Mouse (Mus musculus) T-helper 2 cell (primary cell): Measurements from ENCODE around the gene Stk17b.

Source experiments
- in situ Hi-C: fragments of 300-600 bp; cut with MboI, MseI; formaldehyde crosslinking; loops from one replicate; pipeline ENCODE4 v1.15.1; 2025; ENCODE audit warnings: high pct_unique_total_duplicates

Stk17b gene

DNA sequence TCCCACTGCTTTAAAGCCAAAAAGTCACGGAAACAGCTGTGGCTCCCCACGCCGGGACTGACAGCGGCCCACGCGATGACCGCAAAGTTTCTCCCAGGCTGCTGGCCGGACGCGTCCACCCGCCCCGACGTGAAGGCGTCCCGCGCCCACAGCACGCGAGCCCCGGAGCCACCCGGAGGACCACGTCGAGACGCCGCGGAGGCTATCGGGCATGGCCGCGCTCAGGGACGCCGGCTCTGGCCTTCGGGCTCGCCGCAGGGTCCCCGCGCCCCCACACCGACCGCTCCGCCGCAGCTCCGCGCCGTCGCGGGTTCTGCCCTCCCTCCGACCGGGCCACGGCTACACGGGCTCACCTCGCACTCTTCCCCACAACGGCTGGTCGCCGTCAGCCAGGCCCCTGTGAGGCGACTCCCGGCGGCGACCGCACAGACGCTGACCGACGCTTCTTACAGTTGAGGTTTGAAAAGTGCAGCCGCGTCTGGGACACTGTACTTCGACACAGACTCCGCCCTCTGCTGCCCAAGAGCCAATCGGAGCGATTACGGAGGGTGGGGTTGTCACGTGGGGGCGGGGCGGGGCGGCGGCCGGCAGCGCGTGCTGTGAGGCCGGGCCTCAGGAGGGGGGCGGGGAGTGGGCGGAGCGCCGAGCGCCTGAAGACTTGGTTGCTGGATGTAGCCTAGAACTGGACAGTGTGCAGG lies at the start of gene Stk17b:
Gene Stk17b, minus strand, starts transcription at position 504 of the 698 bp plus-strand sequence.
- in situ Hi-C loops: loop anchor here (10.0 kb wide), 1 partner anchor 1240 kb away; the partner anchor contains the start of gene Sf3b1

DNA sequence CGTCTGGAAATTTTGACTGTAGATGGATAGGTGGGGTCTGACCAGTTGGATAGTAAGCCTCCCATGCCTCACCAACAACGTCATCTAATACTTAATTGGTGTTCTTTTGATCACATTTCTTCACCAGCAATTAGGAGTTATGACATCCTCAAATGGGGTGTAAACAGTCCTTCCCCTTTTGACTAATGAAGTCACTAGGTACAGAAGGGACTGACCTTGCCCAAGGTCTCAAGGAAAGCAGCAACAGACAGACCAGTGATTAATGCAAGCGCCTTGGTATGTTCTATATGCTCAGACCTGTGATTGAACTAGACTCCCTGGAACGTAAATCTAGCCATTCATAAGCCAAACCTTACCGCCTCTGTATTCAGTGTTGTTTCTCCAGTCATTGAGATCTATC lies 45.3 kb upstream of the Stk17b start:
- in situ Hi-C loops: no loop called here

DNA sequence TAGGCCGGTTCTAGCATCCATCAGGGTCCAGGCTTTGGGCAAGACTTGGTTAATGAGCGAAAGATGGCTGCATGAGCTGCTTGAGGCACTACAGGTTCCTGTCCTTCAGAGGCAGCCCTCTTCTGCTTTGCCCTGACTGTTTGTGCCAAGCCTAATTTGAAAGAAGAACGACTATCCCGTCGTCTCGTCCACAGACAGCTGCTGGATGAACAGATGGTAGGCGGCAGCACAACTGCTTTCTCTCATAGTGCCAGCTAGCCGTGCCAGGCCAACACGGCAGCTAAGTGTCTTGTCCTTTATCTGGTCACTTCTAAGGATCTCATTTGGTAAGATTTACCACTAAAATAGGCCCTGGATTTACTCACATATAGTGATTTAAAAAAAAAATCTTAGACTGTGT lies 44.1 kb upstream of the Stk17b start:
- in situ Hi-C loops: no loop called here

DNA sequence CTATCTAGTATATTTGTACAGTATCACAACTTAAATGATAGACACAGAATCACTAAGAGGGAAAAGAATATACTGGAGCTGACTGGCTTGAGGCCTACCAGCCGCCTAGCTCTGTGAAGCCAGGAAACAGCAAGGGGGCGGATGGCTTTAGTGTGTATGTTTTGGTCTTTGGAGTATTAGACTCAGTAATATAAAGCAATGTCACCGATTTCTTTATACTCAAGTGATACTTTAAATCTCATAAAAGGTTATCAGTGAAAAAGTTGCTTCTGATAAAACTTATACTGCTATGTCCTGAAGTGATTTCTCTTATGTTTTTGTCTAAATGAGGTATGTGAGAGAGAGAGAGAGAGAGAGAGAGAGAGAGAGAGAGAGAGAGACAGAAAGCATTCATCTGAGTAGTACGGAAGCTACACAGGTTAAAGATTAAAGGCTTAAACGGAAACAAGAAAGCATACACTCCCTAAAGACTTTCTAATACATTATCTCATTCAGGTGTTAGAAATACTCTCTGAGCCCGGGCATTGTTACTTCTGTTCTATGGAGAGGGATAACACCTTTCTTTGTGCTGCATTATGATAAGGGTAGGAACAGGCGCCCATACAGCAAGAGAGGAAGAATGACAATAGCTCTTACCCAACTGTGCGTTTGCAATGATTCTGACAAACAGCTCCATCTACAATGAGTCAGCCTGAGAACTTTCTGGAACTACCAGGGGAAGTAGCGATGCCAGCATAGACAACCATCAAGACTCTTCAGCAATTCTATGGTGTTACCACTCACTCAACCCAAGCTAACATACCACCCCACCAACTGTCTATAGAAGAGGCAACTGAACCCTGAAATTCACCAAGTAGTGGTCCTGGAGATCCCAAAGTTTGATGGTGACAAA lies 39.7 kb upstream of the Stk17b start:
- in situ Hi-C loops: no loop called here

DNA sequence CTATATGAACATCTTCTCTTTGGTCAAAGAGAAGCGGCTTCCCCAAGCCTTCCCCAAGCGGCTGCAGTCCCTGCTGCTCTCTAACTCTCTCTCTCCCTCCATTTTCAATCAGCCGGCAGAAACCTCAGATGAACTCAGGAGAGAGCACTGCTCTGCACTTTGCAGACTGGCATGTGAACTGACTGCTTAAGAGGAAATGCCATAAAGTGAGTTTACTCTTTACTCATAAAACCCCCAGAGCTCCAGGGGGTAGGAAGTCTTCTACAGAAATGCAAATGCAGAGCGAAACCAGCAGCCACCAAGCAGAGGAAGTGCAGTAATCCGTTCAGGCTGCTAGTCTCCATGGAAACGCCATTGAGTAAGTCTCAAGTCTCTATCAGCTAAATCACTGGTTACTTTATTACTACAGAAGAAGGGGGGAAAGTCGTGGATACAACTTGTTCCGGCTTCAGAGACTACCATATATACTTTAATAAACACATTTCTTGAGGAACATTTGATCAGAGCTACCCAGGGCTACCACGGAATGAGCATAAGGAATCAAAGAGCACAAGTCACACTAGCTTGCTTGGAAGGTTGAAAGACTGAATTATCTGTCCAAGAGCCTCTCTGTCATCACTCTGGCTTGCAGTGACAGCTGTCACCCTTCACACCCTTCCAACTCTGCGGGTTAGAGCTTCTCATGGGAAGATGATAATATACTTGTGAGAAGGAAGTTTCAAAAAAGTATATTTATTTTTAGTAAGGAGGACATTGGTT lies 38.8 kb upstream of the Stk17b start:
- in situ Hi-C loops: no loop called here

DNA sequence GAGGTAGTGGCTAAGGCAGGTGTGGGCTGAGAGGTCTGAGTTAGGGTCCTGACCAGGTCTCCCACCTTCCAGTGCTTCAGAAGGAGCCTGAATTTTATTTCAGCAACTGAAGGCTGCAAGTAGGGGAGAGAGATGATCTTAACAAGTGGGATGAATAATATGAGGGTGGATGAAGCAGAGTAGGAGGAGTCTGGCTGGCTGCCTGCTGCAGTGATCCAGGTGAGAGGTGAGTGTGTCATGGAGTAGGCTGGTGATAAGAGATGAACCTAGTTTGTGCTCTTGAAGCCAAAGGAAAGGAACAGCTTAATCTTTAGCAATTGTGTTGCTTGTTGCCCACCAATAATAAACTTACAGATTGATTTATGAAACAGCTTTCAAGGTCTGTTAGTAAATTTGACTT lies 37.0 kb upstream of the Stk17b start:
- in situ Hi-C loops: no loop called here

DNA sequence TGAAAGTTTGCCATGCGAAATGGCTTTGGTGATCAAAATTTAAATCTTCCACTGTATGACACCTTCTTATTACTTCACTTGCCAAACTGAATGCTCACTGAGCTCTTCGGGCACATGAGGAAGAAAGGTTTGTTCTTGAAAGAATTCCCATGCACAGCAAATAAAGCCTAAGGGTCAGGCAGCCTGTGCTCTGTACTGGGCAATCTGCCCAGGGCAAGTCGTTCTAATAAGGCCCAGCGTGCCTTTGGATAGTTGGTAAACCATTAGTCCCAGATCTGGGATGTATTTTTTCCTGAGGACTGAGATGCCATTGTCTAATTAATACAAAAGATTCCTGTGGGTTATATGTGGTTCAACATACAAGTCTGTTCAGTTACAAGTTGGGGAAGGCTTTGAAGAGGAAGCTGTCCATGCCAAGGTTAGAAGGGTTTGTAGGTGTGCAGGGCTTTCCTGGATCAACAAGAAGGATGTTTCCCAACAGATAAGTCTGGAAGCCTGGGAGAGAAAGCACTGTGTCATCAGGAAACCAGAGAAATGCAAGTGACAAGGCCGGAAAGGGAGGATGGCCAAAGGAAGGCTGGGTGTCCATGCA lies 35.1 kb upstream of the Stk17b start:
- in situ Hi-C loops: no loop called here

DNA sequence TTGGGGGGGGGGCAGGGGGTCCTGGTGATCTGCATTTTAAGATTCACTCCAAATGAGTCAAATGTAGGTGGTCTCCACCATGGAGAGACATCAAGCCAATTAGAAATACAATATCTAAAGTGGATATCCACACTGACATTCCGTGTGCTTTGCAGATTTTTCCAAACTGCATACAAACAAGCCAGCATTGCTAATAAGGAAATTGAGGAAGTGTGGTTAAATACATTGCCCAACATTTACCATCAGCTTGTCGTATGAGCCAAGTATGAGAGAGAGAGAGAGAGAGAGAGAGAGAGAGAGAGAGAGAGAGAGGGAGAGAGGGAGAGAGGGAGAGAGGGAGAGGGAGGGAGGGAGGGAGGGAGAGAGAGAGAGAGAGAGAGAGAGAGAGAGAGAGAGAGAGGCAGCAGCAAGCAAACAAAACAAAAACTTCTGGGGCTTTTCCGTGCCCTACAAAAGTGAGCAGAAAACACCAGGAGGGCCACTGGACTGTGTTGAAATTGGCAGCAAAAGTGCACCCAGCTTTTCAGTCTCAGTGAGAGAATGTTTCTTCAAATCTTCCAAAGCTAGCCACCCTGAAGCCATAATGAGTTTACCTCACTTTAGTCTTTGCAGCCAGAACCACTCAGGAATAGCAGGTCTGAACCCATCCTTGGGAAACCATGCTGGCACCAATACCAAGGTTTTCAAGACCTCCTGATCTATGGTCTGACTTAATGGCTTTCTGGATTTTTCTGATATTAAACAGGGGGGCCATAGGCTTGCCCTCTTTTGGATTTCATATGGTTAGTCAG lies 33.2 kb upstream of the Stk17b start:
- in situ Hi-C loops: no loop called here

DNA sequence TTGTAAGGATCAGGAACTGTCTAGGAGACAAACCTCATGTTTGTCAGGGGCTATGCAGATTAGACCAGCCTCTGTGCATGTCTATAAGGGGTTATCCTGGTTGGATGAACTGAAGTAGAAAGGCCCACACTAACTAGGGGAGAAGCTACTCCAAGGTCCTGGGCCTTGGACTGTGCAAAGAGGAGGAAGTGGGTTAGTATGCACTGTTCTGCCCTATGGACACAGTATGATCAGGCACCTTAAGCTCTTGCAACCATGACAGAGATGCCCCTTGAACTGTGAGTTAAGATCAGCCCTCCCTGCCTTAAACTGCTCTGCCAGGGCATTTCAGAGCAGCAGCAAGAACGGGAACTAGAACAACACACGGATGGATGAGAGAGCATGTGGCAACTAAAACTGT lies 31.3 kb upstream of the Stk17b start:
- in situ Hi-C loops: no loop called here

DNA sequence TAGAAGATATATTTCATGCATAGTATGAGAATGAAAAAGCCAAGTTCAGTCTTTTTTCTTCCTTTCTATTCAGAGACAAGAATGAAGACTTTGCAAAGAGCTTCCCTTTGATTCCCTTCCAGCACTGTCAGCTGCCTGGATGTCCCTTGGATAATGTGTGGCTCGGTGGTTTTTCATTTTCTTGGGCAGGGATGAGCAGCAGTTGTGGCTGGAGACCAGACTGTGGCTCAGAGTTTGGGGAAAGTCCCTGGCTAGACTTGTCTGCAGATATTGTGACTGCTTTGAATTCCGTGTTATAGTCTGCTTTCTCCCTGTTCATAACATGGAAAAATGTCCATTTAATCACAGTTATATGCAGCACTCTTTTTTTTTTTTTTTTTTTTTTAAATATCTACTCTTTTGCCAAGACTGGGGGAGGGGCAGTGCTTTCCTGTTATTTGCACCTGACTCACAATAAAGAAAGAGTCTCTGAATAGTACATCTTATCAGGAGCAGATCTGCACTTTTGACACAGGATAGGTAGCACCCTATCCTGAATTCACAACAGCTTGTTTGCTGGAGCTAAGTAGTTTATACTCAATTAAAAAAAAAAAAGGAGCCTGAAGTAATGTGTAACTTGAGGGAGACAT lies 29.2 kb upstream of the Stk17b start:
- in situ Hi-C loops: no loop called here

DNA sequence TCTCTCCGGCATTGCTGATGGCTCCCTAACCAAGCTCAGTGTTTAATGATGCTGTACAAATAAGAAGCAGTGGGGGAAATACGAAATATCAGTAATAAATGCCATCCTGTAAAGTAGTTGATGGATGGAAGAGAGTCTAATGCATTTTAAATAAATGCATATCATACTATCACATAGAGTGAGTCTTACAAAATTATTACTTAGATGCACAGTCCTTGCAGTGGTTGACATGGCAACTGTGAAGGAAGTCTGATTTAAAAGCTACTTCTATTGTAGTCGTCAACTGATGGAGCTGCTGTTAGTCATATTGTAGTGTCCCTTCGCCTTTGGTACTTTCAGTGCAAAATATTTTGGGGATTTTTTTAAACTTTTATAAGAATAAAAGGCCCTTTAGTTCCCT lies 26.9 kb upstream of the Stk17b start:
- in situ Hi-C loops: no loop called here

DNA sequence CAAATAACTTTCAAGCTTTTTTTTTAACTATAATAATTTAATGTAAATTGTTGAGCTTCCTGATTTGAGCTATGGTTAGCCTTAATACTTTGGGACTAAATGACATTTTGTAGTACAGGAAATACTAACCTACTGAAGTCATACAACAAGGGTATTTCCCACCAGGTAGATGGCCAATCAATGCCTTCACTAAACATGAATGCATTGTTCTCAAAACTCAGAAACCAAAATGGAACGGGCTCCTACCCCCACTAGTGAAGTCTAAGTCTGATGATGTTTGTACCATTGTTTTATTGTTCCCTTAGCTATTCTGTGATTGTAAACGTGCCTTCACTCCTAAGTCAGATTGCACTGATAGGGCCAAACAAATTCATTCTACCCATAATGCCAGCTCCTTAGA lies 23.2 kb upstream of the Stk17b start:
- in situ Hi-C loops: no loop called here

DNA sequence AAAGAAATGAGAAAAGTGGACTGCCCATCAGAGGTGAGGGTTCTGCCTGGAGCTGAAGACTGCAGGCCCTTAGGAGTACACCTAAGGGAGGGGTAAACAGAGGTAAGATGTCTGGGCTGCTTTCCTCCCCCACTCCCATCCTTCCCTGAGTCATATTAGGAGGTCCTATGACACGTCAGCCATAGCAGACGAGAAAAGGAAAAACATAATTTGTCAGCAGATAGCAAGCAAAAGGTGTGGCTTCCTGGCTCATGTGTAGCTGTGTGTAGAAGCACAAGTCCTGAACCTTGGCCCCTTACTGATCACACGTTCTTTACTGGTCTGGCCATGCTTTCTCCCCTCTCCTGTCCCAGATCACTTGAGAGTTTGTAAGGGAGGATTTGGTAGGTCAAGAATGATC lies 12.8 kb upstream of the Stk17b start:
- in situ Hi-C loops: loop anchor here (5.0 kb wide), 1 partner anchor 49 kb away; no protein-coding TSS in a partner anchor

DNA sequence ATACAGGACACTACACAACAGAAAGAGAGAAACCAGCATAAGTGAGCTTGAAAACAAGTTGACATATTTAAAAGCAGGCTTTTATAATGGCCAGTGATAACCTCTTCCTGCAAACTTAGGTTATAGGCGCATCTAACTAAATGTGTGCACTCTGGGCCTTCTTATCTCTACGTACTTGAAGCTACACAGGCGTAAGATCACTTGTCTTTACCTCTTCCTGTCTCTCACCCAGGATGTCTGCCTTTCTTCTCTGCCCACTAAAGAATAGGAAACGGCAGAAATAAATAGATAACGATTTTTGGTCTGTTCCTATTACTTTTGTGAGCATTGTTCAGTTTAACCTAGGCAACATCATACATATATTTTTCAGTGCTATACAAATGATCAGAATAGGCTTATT lies 12.1 kb upstream of the Stk17b start:
- in situ Hi-C loops: loop anchor here (5.0 kb wide), 1 partner anchor 50 kb away; no protein-coding TSS in a partner anchor

DNA sequence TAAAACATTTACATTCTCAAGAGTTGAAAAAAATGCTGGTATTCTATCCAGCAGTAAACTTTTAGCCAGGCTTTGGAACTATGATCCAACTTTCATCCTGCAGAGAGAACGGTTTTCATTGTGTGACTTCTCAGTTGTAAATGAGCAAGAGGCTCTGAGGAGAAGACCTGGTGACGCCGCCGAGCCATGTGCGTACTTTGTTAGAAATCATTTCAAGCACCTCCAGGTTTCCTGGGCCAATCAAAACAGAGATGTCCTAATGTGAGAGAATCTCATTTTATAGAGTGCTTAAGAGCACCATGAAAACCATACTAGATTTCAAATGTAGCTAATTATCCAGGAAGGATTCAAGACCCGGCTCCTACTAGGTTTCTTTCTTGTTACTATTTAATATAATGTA lies 11.2 kb upstream of the Stk17b start:
- in situ Hi-C loops: loop anchor here (5.0 kb wide), 1 partner anchor 51 kb away; no protein-coding TSS in a partner anchor

DNA sequence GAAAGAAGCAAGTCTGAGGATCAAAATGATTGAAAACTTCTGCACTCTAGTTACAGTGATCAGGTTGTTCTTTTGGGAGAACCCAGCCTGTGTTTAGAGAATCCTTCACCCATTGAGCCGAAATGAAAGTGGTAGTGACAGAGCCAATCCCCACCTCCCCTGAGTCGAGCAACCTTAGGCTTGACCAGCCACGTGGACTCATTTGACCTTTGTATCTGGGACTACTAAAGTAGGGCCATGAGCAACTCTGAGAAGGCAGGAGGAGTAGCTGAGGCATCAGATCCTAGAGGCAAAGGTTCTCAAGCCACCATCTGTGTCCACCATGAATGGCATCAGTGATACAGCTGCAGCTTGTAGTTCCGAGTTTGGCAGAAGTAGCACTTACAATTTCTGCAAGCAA lies 10.6 kb upstream of the Stk17b start:
- in situ Hi-C loops: loop anchor here (5.0 kb wide), 1 partner anchor 52 kb away; no protein-coding TSS in a partner anchor

DNA sequence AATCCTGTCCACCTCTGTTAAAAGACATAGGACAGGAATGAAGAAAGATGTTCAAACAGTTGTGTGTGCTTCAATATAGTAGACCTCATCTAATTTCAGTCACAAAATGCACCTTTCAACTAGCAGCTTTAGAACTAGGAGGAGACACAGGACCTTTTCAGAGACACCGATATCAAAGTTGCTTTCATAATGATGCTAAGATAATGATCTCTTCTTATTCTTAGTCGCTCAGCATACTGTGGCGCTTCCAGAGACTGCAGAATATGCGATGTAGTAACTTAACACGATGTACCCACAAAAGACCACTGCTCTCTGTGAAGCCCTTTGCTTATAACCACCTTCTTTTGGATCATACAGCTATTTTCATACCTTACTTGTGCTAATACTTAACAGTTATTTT lies 10.1 kb upstream of the Stk17b start:
- in situ Hi-C loops: loop anchor here (5.0 kb wide), 1 partner anchor 52 kb away; no protein-coding TSS in a partner anchor

DNA sequence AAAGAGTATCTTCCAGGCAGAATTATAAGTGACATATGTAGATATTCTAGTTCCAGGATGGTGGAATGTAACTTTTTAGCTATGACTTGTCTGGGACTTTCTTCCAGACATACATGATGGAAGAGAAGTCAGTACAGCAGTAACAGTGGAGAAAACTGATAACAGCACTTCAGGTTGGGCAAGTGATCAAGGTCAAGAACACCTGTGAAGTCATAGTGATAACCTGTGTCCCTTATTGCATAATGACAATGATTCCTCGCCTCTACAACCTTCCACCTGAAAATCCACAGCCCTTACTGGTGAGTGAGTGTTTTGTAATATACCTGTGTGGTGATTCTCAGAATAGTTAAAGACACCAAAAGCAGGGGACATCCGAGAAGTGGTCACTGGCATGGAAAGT lies 9.3 kb upstream of the Stk17b start:
- in situ Hi-C loops: no loop called here

DNA sequence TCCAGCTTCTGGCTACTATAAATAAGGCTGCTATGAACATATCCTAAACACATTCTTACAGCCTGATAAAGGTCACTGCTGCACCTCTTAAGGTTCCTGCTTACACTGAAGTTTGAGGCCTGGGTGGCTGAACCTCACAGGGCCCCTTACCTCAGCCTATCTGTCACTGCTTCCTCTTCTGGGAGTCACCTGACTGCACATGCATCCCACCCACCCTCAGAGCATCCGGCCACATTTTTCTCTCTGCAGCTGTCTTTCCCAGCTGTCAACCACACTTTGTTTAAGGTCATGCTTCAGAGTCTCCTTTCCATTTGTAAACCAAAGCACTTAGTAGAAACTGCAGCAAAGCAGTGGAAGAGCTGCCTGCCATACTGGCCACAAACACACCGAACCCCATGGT lies 6.3 kb upstream of the Stk17b start:
- in situ Hi-C loops: no loop called here

DNA sequence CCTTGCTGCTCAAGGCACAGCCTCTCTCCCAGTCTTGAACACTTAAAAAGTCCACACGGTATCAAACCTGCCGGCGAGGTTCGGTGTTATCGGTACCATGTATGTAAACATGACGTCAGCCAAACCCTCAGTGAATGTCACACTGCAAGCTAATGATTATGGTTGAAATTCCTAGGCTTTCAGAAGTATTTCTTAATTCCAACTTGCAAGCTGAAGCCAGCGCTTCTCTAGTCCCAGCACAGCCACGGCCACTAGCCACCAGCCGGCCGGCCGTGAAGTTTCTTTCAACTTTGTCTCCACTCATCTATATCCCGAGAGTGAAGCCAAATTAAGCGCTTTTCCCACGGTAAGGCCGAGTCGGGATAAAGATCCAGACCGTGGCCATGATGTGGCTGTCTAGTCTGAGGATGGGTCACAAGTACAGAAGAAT lies 718 bp downstream of the Stk17b start:
- in situ Hi-C loops: loop anchor here (10.0 kb wide), 1 partner anchor 1240 kb away; the partner anchor contains the start of gene Sf3b1
